Mouse (Mus musculus) cortical plate, adult 2 months (tissue): Measurements from ENCODE around the gene Pisd. TPM values are rescaled to one million over a fixed set of nuclear protein-coding genes. Genes with fewer than 3 reads are reported as not detected.
A peak's percentile ranks its signal among the peaks of the same experiment; 100 is the strongest.
"Not testable (repeated sequence)": the region's sequence is repeated elsewhere in the genome, so short reads cannot be mapped to it uniquely, and the experiment has no call there.

Experiments used
- H3K27ac ChIP-seq: fragments of 200-500 bp; 2 replicates; pipeline ENCODE4 v1.5.1; 2012; ENCODE audit warnings: low read length, control low read depth, inconsistent platforms; ENCODE audit not compliant: insufficient read depth
- H3K4me1 ChIP-seq: fragments of 200-500 bp; 2 replicates; pipeline ENCODE4 v1.6.1; 2011; ENCODE audit warnings: low read length; ENCODE audit not compliant: control insufficient read depth, insufficient read depth
- H3K4me3 ChIP-seq: fragments of 200-500 bp; 2 replicates; pipeline ENCODE4 v1.5.1; 2011; ENCODE audit warnings: mild to moderate bottlenecking, low read length, control low read depth; ENCODE audit not compliant: insufficient read depth
- CTCF ChIP-seq: fragments of 200-500 bp; IDR thresholded peaks from 2 replicates; pipeline ENCODE4 v1.5.1; 2011; ENCODE audit warnings: mild to moderate bottlenecking, control low read depth, low read length; ENCODE audit not compliant: insufficient read depth; ENCODE audit errors: extremely low read depth
- POLR2A ChIP-seq: fragments of 200-500 bp; IDR thresholded peaks from 2 replicates; pipeline ENCODE4 v1.6.1; 2011; ENCODE audit warnings: mild to moderate bottlenecking, low read length, control low read depth; ENCODE audit not compliant: insufficient read depth; ENCODE audit errors: extremely low read depth
- polyA plus RNA-seq: library from polyadenylated mRNA; depleted of rRNA; stranded (reverse); fragments of >200 nt; gene quantifications from 2 replicates; pipeline ENCODE4 v1.2.3, GENCODE M21; 2012

The Pisd gene
- polyA plus RNA-seq, 1 experiment = 81.8 TPM

DNA sequence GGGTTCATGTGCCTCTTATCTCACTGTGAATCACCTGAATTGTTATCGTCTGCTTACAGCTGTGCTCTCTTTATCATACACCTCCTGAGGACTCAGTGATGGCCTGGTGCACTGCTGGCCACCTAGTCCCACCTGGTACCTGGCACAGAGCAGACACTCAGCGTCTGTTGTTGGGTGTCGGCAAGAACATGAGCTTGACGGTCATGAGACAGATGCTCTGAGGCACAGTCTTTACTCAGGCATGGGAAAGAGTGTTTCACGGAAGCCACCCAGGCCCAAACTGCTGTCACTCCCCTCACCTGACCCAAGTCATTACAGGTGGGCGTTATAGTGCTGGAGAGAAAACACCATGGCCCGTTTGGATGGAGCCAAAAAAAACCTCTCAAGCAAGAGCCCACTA, 61.5 kb downstream of the Pisd start:
- H3K4me3 ChIP-seq = no peak overlapping the region
- no peak overlapping the region for H3K27ac ChIP-seq
- TF ChIP-seq CTCF = no peak
- no peak for TF ChIP-seq POLR2A
- H3K4me1 ChIP-seq = peaks cover 2% of the 10 kb centered on the region; the same call in 1 of the 2 replicates

GRCm38 (mm10) chr5:32722711-32723110, 62.7 kb downstream of the Pisd start:
- not testable (repeated sequence) for H3K4me1 ChIP-seq, H3K4me3 ChIP-seq, H3K27ac ChIP-seq

DNA sequence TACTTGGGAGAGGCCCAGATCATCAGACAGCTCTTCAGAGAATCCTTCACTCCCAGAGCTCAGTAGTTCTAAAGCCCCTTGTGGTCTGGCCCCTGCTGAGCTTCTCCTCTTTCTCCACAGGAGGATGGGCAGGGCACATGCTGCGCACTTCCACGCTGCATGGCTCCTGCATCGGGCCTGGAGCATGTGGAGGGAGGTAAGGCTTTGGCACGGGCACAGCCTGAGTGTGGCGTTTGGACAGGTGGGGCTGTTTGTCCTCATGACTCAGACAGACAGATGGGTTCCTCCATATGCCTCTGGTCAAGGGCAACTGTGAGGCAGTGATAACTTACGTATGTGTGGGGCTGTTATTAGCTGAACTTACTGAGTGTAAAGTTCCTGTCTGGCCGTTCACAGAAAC, 63.2 kb downstream of the Pisd start:
- no peak for TF ChIP-seq CTCF
- TF ChIP-seq POLR2A = no peak
- peaks cover 2% of the 10 kb centered on the region; the same call in 1 of the 2 replicates for H3K4me1 ChIP-seq
- no peak overlapping the region for H3K4me3 ChIP-seq
- no peak overlapping the region for H3K27ac ChIP-seq

DNA sequence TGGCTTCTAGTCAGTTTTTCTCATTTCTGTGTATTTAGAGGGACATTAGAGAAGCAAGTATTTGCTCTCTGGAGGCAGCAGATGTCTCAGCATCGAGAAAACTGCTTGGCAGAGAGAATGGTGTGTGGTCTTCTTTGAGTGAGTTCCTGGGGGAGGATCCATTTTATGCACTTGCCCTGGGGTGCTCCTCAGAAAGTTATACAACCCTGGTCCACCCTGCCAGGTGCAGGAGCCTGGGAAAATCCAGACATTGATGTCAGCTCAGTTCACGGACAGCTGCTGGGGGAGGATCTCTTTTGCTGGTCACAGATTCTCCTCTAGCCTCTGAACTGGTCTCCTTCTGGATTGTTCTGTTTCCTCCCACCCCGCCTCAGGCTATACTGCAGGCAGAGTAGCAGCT, 64.1 kb downstream of the Pisd start:
- no peak overlapping the region for H3K4me3 ChIP-seq
- H3K27ac ChIP-seq = peak overlapping the region; percentile 41; the same call in 1 of the 2 replicates
- no peak for TF ChIP-seq CTCF
- TF ChIP-seq POLR2A = no peak
- H3K4me1 ChIP-seq = peaks cover 2% of the 10 kb centered on the region; the same call in 1 of the 2 replicates

DNA sequence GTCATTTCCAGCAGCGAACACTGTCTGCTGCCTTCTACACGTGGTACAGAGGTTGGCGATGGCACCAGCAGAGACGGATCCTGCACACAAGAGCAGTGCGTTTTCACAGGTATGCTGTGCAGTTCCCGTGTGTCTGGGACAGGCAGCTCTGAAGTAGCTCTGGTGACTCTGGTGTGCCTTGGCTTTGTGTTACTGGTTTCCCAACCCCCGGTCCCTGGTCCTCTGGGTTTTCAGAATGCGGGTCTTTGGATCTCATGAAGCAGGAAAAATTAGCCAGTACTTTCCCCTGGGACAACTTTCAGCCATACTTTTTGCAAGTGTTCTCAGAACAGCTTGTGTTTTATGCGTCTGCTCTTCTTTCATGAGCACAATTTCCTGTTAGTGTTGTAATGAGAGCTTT, 65.0 kb downstream of the Pisd start:
- TF ChIP-seq POLR2A = no peak
- no peak for TF ChIP-seq CTCF
- no peak overlapping the region for H3K4me3 ChIP-seq
- H3K27ac ChIP-seq = no peak overlapping the region
- H3K4me1 ChIP-seq = peaks cover 2% of the 10 kb centered on the region; the same call in 1 of the 2 replicates

GRCm38 (mm10) chr5:32718916-32719315, 66.5 kb downstream of the Pisd start:
- no peak overlapping the region for H3K27ac ChIP-seq
- TF ChIP-seq POLR2A (no peak), CTCF (no peak)

DNA sequence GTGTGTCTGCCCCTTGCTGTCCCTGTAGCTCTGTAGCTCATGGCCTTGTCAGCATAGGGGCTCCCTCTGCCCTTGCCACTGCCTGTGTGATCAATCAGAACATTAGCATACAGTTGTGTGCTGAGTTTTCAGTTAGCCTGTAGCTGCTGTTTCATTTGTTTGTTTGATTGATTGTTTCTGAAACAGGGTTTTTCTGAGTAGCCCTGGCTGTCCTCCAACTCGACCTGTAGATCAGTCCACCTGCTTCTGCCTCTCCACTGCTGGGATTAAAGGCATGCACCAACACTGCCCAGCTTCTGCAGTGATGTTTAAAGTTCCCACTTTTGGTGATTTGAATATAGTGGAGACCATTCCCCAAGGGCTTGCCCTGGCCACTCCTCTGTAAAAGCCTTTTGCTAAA, 67.7 kb downstream of the Pisd start:
- TF ChIP-seq POLR2A (no peak), CTCF (no peak)
- H3K27ac ChIP-seq = no peak overlapping the region
- H3K4me1 ChIP-seq = peaks cover 4% of the 10 kb centered on the region
- H3K4me3 ChIP-seq = no peak overlapping the region

More at GRCm38 (mm10) chr5:32718916-32719315, 66.5 kb downstream of the Pisd start:
- no peak overlapping the region for H3K4me3 ChIP-seq
- peaks cover 2% of the 10 kb centered on the region; the same call in 1 of the 2 replicates for H3K4me1 ChIP-seq

DNA sequence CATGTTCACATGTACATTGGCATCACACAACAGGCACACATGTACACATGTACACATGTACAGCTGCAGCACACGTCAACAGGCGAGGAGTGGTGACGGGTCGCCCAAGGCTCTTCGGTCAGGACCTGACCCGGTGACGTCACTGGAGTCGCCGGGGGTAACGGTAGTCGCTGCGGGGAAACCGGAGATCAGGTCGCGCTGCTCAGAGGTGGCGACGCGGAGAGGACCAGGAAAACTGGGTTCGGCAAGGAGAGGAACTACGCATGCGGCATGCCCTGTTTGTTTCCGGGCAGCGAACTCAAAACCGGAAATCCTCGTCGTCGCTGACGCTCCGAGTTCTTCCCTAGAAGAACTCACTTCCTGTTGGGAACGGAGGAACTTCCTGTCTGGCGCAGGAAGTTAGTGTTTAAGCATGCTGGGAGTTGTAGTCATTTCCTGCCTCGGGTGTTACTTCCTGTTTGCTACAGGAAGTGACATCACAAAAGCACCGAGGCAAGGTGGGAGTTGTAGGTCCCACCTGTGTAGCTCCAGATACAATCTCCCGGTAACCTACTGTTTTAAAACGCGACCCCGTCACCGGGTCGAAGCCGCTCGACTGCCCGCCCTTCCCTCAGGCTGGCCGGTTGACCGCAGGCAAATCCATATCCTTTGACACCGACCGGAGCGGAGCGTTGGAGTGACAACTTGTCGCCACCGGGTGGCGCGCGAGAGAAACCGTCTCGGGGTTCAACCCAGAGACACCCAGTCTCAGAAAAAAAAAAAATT, 71.6 kb downstream of the Pisd start:
- H3K4me3 ChIP-seq = peak overlapping the region; percentile 87
- peak overlapping the region; percentile 20; the same call in 1 of the 2 replicates for H3K27ac ChIP-seq
- TF ChIP-seq POLR2A (peak; percentile 87; the same call in 1 of the 2 replicates), CTCF (peak; percentile 61)
- H3K4me1 ChIP-seq = peaks cover 2% of the 10 kb centered on the region; the same call in 1 of the 2 replicates

DNA sequence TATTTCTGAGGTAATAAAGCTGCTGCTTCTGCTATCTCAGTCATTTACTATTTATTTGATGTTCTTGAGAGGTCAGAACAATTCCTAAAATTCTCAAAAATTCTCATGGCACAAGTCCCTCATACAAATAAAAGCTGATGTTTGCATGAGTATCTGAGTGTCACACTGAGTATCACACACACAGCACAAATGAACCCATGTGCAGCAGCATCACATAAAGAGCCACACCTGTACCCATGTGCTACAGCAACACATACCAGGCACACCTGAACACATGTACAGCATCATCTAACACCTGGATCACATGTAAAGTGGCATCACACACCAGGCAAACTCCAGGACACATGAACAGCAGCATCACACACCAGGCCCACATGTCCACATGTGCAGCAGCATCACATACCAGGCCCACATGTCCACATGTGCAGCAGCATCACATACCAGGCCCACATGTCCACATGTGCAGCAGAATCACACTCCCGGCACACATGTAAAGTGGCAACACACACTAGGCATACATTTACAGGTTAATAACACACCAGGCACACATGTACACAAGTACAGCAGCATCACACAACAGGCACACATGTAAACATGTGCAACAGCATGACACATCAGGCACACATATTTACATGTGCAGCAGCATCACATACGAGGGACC, 72.3 kb downstream of the Pisd start:
- TF ChIP-seq POLR2A (no peak), CTCF (no peak)
- H3K4me1 ChIP-seq = peaks cover 2% of the 10 kb centered on the region; the same call in 1 of the 2 replicates
- peak overlapping the region; percentile 87 for H3K4me3 ChIP-seq
- peak overlapping the region; percentile 20; the same call in 1 of the 2 replicates for H3K27ac ChIP-seq
